Mouse (Mus musculus) central nervous system, embryonic 18 days (tissue): Measurements from ENCODE around the gene Mgea5. TPM values are rescaled to one million over a fixed set of nuclear protein-coding genes. Genes with fewer than 3 reads are reported as not detected.

Experiments
- polyA plus RNA-seq: library from polyadenylated mRNA; depleted of rRNA; stranded (reverse); fragments of >200 nt; gene quantifications from 2 replicates; pipeline ENCODE4 v1.2.3, GENCODE M21; 2012; rRNA removed

The Mgea5 gene
- 146 and 153 TPM in 2 replicates for polyA plus RNA-seq

GRCm38 (mm10) chr19:45783181-45783932 lies at the start of gene Mgea5:
Gene Mgea5 (minus strand): TSS chr19:45783837.

GRCm38 (mm10) chr19:45815831-45816405 lies 32.3 kb upstream of the Mgea5 start, which contains the start of gene Kcnip2:
Gene Kcnip2 (minus strand): TSS chr19:45816061.

GRCm38 (mm10) chr19:45749243-45750043 lies 34.2 kb downstream of the Mgea5 start, which contains the start of gene Npm3:
Gene Npm3 (minus strand): TSS chr19:45749591.

GRCm38 (mm10) chr19:45742218-45742983 lies 41.2 kb downstream of the Mgea5 start, which contains the start of gene Fgf8:
Gene Fgf8 (minus strand): TSS chr19:45742915.

Other genes starting within 250 kb of the Mgea5 start
- gene Poll, start 223.3 kb downstream of the Mgea5 start, polyA plus RNA-seq: 7.8 TPM in 2 replicates
- 29.3 and 31.3 TPM in 2 replicates for gene Gm17018, start 223.2 kb downstream of the Mgea5 start, polyA plus RNA-seq
- 49.0 and 50.8 TPM in 2 replicates for gene Fbxw4, start 123.5 kb downstream of the Mgea5 start, polyA plus RNA-seq
- gene Fgf8, start 40.9 kb downstream of the Mgea5 start, polyA plus RNA-seq: 0.51 and 0.70 TPM in 2 replicates
- gene Npm3, start 34.2 kb downstream of the Mgea5 start, polyA plus RNA-seq: 74.6 and 94.7 TPM in 2 replicates
- 31.4 and 35.2 TPM in 2 replicates for gene Kcnip2, start 32.2 kb upstream of the Mgea5 start, polyA plus RNA-seq
- 19.2 and 19.5 TPM in 2 replicates for gene Armh3, start 214.7 kb upstream of the Mgea5 start, polyA plus RNA-seq
- 2.8 and 2.9 TPM in 2 replicates for gene Hps6, start 219.7 kb upstream of the Mgea5 start, polyA plus RNA-seq